Mouse (Mus musculus) heart, adult 9 months (tissue): ENCODE data around the gene Sox6.

Source experiments
- DNase-seq, 2 experiments: peaks; one replicate each; pipeline ENCODE4 v3.0.0; 2022; ENCODE audit warnings: low spot score in 2 of 2

The Sox6 gene

GRCm38 (mm10) chr7:115830938-115831873 lies 207.4 kb downstream of the Sox6 start:
- DNase-seq = no peak

GRCm38 (mm10) chr7:115830366-115830765 lies 208.2 kb downstream of the Sox6 start:
- no peak for DNase-seq

GRCm38 (mm10) chr7:115829756-115830155 lies 208.8 kb downstream of the Sox6 start:
- no peak for DNase-seq

GRCm38 (mm10) chr7:115829260-115829659 lies 209.3 kb downstream of the Sox6 start:
- no peak for DNase-seq

- peak; percentile 28 to 44 for DNase-seq
Measured at GRCm38 (mm10) chr7:115825295-115825694, 213.3 kb downstream of the Sox6 start.

- DNase-seq = no peak
Measured at GRCm38 (mm10) chr7:115824621-115825256, 213.9 kb downstream of the Sox6 start.

GRCm38 (mm10) chr7:115819136-115819535 lies 219.5 kb downstream of the Sox6 start:
- no peak for DNase-seq

- DNase-seq = no peak
Measured at GRCm38 (mm10) chr7:115803256-115803655, 235.3 kb downstream of the Sox6 start.

GRCm38 (mm10) chr7:115794139-115794858 lies 244.3 kb downstream of the Sox6 start:
- DNase-seq = no peak

- no peak for DNase-seq
Measured at GRCm38 (mm10) chr7:115792841-115793240, 245.8 kb downstream of the Sox6 start.

- DNase-seq = no peak
Measured at GRCm38 (mm10) chr7:115789116-115789823, 249.3 kb downstream of the Sox6 start.

GRCm38 (mm10) chr7:115783982-115784917 lies 254.3 kb downstream of the Sox6 start:
- no peak for DNase-seq

GRCm38 (mm10) chr7:115780148-115780547 lies 258.4 kb downstream of the Sox6 start:
- DNase-seq = no peak

GRCm38 (mm10) chr7:115779544-115779943 lies 259.1 kb downstream of the Sox6 start:
- DNase-seq = no peak

GRCm38 (mm10) chr7:115776736-115777135 lies 261.9 kb downstream of the Sox6 start:
- DNase-seq = no peak

- no peak for DNase-seq
Measured at GRCm38 (mm10) chr7:115776324-115776723, 262.3 kb downstream of the Sox6 start.

GRCm38 (mm10) chr7:115766316-115766715 lies 272.3 kb downstream of the Sox6 start:
- DNase-seq = no peak

- DNase-seq = no peak
Measured at GRCm38 (mm10) chr7:115763851-115764250, 274.7 kb downstream of the Sox6 start.

GRCm38 (mm10) chr7:115758172-115758571 lies 280.4 kb downstream of the Sox6 start:
- DNase-seq = no peak

GRCm38 (mm10) chr7:115755272-115755671 lies 283.3 kb downstream of the Sox6 start:
- DNase-seq = no peak
